Mouse (Mus musculus): ENCODE measurements around the gene Mrtfa.

GRCm38 (mm10) chr15:81227275-81227674 is 36.7 kb upstream of the Mrtfa start:
- TF ChIP-seq POLR2A (IDR thresholded peaks at IDR 0.05; ENCODE audit: borderline replicate concordance, low read depth, low read length): no peak
- TF ChIP-seq CTCF (IDR thresholded peaks at IDR 0.05; ENCODE audit: low read depth, low read length): no peak
